Mouse (Mus musculus) midbrain, embryonic 13.5 days (tissue): ENCODE results near the gene Msl2. TPM values are rescaled to one million over a fixed set of nuclear protein-coding genes. Genes with fewer than 3 reads are reported as not detected.

Experiments
- ATAC-seq: fragments of 200-750 bp; cut with Nextera tagmentation; 2 replicates; pipeline ENCODE4 v1.8.0; 2017; ENCODE audit warnings: mild to moderate bottlenecking, moderate TSS enrichment, moderate library complexity
- H3K27ac ChIP-seq: fragments of 300-500 bp; sonication (generic); 2 replicates; pipeline ENCODE4 v1.5.1; 2015; ENCODE audit warnings: inconsistent platforms, mild to moderate bottlenecking, moderate library complexity
- H3K27me3 ChIP-seq: fragments of 300-500 bp; sonication (generic); 2 replicates; pipeline ENCODE4 v1.6.1; 2015; ENCODE audit warnings: mild to moderate bottlenecking, inconsistent platforms
- H3K36me3 ChIP-seq: fragments of 300-500 bp; sonication (generic); 2 replicates; pipeline ENCODE4 v1.6.1; 2015; ENCODE audit warnings: mild to moderate bottlenecking, inconsistent platforms
- H3K4me1 ChIP-seq: fragments of 300-500 bp; sonication (generic); replicated peaks from 2 replicates; pipeline ENCODE4 v1.6.1; 2015; ENCODE audit warnings: inconsistent platforms
- H3K4me2 ChIP-seq: fragments of 300-500 bp; sonication (generic); replicated peaks from 2 replicates; pipeline ENCODE4 v1.6.1; 2015; ENCODE audit warnings: moderate library complexity, mild to moderate bottlenecking, inconsistent platforms
- H3K4me3 ChIP-seq: fragments of 300-500 bp; sonication (generic); replicated peaks from 2 replicates; pipeline ENCODE4 v1.5.1; 2015; ENCODE audit warnings: mild to moderate bottlenecking, inconsistent platforms
- H3K9ac ChIP-seq: fragments of 300-500 bp; sonication (generic); replicated peaks from 2 replicates; pipeline ENCODE4 v1.6.1; 2015; ENCODE audit warnings: mild to moderate bottlenecking, inconsistent platforms
- H3K9me3 ChIP-seq: fragments of 300-500 bp; sonication (generic); 2 replicates; pipeline ENCODE4 v1.6.1; 2016; ENCODE audit warnings: mild to moderate bottlenecking, inconsistent platforms
- WGBS: fragments of 180-500 bp; shearing (Covaris S2); methylation state at CpG from one replicate; pipeline ENCODE4 v1.1.7; 2015; 5-methylcytosine and 5-hydroxymethylcytosine counted together
- polyA plus RNA-seq: library from polyadenylated mRNA; unstranded; fragments of >200 nt; fragmentation: Nextera tagmentation; extraction: Ambion mirVana; gene quantifications from 2 replicates; pipeline ENCODE4 v1.2.1, GENCODE M21; 2015

Msl2 gene
- polyA plus RNA-seq, 1 experiment from 2014 or later, result 7.2 TPM

GRCm38 (mm10) chr9:101104931-101105330, 31.0 kb downstream of the Msl2 start:
- H3K27ac ChIP-seq, result no peak overlapping the region
- no peaks in the 10 kb centered on the region for H3K9me3 ChIP-seq
- 81% methylated on average over 11 of the region's 11 CpGs for WGBS
- ATAC-seq, result no peak
- H3K4me2 ChIP-seq, result no peak overlapping the region
- peaks cover 35% of the 10 kb centered on the region for H3K36me3 ChIP-seq
- no peak overlapping the region for H3K4me3 ChIP-seq
- H3K27me3 ChIP-seq, result no peaks in the 10 kb centered on the region
- H3K4me1 ChIP-seq, result no peaks in the 10 kb centered on the region
- no peak overlapping the region for H3K9ac ChIP-seq

- no peak overlapping the region for H3K9ac ChIP-seq
- 95% methylated on average over 6 of the region's 6 CpGs for WGBS
- H3K27me3 ChIP-seq, result no peaks in the 10 kb centered on the region
- no peak overlapping the region for H3K4me3 ChIP-seq
- H3K36me3 ChIP-seq, result peaks cover 32% of the 10 kb centered on the region
- no peak overlapping the region for H3K4me2 ChIP-seq
- H3K27ac ChIP-seq, result no peak overlapping the region
- no peaks in the 10 kb centered on the region for H3K4me1 ChIP-seq
- no peaks in the 10 kb centered on the region for H3K9me3 ChIP-seq
- no peak for ATAC-seq
Observed at GRCm38 (mm10) chr9:101105735-101106134, 31.8 kb downstream of the Msl2 start.

- Histone ChIP-seq H3K27me3 (no peaks in the 10 kb centered on the region), H3K27ac (no peak overlapping the region), H3K4me1 (no peaks in the 10 kb centered on the region), H3K4me2 (no peak overlapping the region), H3K9me3 (no peaks in the 10 kb centered on the region), H3K4me3 (no peak overlapping the region), H3K9ac (no peak overlapping the region), H3K36me3 (peaks cover 21% of the 10 kb centered on the region)
- WGBS, result 75% methylated on average over 3 of the region's 3 CpGs
- no peak for ATAC-seq
Observed at GRCm38 (mm10) chr9:101107386-101107785, 33.5 kb downstream of the Msl2 start.

- ATAC-seq, result no peak
- WGBS, result 53% methylated on average over 3 of the region's 3 CpGs
Observed at GRCm38 (mm10) chr9:101110013-101110412, 36.1 kb downstream of the Msl2 start.

GRCm38 (mm10) chr9:101113317-101113716, 39.4 kb downstream of the Msl2 start:
- H3K4me1 ChIP-seq, result no peaks in the 10 kb centered on the region
- H3K27ac ChIP-seq, result no peak overlapping the region
- no peak for ATAC-seq
- H3K9me3 ChIP-seq, result no peaks in the 10 kb centered on the region
- WGBS, result 93% methylated on average over 4 of the region's 4 CpGs
- H3K4me2 ChIP-seq, result no peak overlapping the region
- H3K36me3 ChIP-seq, result peaks cover 16% of the 10 kb centered on the region; the same call in 1 of the 2 replicates
- no peak overlapping the region for H3K9ac ChIP-seq
- no peak overlapping the region for H3K4me3 ChIP-seq
- H3K27me3 ChIP-seq, result no peaks in the 10 kb centered on the region

More at GRCm38 (mm10) chr9:101110013-101110412, 36.1 kb downstream of the Msl2 start:
- Histone ChIP-seq H3K4me2 (no peak overlapping the region), H3K27ac (no peak overlapping the region), H3K4me3 (no peak overlapping the region), H3K9me3 (no peaks in the 10 kb centered on the region), H3K27me3 (no peaks in the 10 kb centered on the region), H3K9ac (no peak overlapping the region), H3K36me3 (peaks cover 21% of the 10 kb centered on the region), H3K4me1 (no peaks in the 10 kb centered on the region)

- 89% methylated on average over 8 of the region's 8 CpGs for WGBS
- ATAC-seq, result no peak
- Histone ChIP-seq H3K9ac (no peak overlapping the region), H3K27ac (no peak overlapping the region), H3K9me3 (no peaks in the 10 kb centered on the region), H3K36me3 (peaks cover 16% of the 10 kb centered on the region; the same call in 1 of the 2 replicates), H3K4me1 (no peaks in the 10 kb centered on the region), H3K4me2 (no peak overlapping the region), H3K27me3 (no peaks in the 10 kb centered on the region), H3K4me3 (no peak overlapping the region)
Observed at GRCm38 (mm10) chr9:101114182-101114884, 40.4 kb downstream of the Msl2 start.

DNA sequence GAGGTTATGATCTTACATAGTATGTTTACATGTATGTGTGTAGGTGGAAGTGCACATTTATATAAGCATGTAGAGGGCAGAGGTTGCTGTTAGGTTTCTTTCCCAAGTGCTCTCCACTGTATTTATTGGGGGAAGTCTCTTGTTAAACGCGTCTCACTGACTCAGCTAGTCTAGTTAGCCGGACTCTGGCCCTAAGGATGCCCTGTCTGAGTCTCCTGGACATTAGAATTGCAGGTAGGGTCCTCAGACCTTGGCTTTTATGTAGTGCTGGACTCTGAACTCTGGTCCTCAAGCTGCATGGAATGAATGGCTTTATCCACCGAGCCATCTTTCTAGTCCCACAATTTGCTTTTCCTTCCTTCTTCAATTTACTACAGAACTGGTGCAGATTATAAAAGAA, 69.7 kb downstream of the Msl2 start:
- 95% methylated on average over 4 of the region's 4 CpGs for WGBS
- H3K27ac ChIP-seq, result no peak overlapping the region
- no peak overlapping the region for H3K9ac ChIP-seq
- no peaks in the 10 kb centered on the region for H3K4me1 ChIP-seq
- H3K4me3 ChIP-seq, result no peak overlapping the region
- no peaks in the 10 kb centered on the region for H3K27me3 ChIP-seq
- H3K9me3 ChIP-seq, result no peaks in the 10 kb centered on the region
- no peak for ATAC-seq
- peaks cover 34% of the 10 kb centered on the region for H3K36me3 ChIP-seq
- no peak overlapping the region for H3K4me2 ChIP-seq

DNA sequence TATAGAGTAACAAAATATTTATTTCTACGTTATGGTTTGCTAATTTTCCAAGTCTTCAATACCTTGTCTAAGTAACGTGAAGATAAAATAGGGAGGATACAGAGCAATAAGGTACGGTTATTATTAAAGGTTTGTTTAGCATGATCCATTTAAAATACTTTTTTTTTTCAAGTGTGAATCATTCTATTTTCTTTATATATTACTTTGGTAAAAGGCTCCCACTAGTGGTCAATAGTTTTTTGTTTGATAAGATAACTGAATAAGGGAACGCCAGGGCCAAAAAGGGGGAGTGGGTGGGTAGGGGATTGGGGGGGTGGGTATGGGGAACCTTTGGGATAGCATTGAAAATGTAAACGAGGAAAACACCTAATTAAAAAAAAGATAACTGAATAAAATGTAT, 79.0 kb downstream of the Msl2 start:
- Histone ChIP-seq H3K27ac (no peak overlapping the region), H3K4me1 (no peaks in the 10 kb centered on the region), H3K27me3 (no peaks in the 10 kb centered on the region), H3K36me3 (peaks cover 13% of the 10 kb centered on the region), H3K9me3 (no peaks in the 10 kb centered on the region), H3K4me2 (no peak overlapping the region), H3K4me3 (no peak overlapping the region), H3K9ac (no peak overlapping the region)
- WGBS, result 78% methylated on average over 5 of the region's 5 CpGs
- ATAC-seq, result no peak

Other genes with a start within 250 kb of the Msl2 start
- gene Pccb, start 39.2 kb upstream of the Msl2 start, polyA plus RNA-seq, result 23.0 TPM in 2 replicates
- gene Ppp2r3a, start 177.7 kb downstream of the Msl2 start, polyA plus RNA-seq, result 25.5 and 25.9 TPM in 2 replicates